Mouse (Mus musculus) forebrain, embryonic 16.5 days (tissue): ENCODE results near the gene Rtcb. TPM values are rescaled to one million over a fixed set of nuclear protein-coding genes. Genes with fewer than 3 reads are reported as not detected.

Experiments used
- ATAC-seq: fragments of 200-750 bp; cut with Nextera tagmentation; 2 replicates; pipeline ENCODE4 v1.8.0; 2017; ENCODE audit warnings: mild to moderate bottlenecking, moderate library complexity
- H3K27ac ChIP-seq: fragments of 300-500 bp; sonication (generic); 2 replicates; pipeline ENCODE4 v1.5.1; 2014; ENCODE audit warnings: low read length, control low read depth
- H3K27me3 ChIP-seq: fragments of 300-500 bp; sonication (generic); replicated peaks from 2 replicates; pipeline ENCODE4 v1.6.1; 2014; ENCODE audit warnings: low read length; ENCODE audit not compliant: control insufficient read depth, insufficient read depth
- H3K36me3 ChIP-seq: fragments of 300-500 bp; sonication (generic); 2 replicates; pipeline ENCODE4 v1.6.1; 2014; ENCODE audit not compliant: control insufficient read depth, insufficient read depth
- H3K4me1 ChIP-seq: fragments of 300-500 bp; sonication (generic); replicated peaks from 2 replicates; pipeline ENCODE4 v1.6.1; 2014; ENCODE audit warnings: low read length; ENCODE audit not compliant: control insufficient read depth, insufficient read depth
- H3K4me2 ChIP-seq: fragments of 300-500 bp; sonication (generic); 2 replicates; pipeline ENCODE4 v1.6.1; 2014; ENCODE audit warnings: mild to moderate bottlenecking, low read length, control low read depth
- H3K4me3 ChIP-seq: fragments of 300-500 bp; sonication (generic); replicated peaks from 2 replicates; pipeline ENCODE4 v1.5.1; 2014; ENCODE audit warnings: mild to moderate bottlenecking, low read length, control low read depth
- H3K9ac ChIP-seq: fragments of 300-500 bp; sonication (generic); replicated peaks from 2 replicates; pipeline ENCODE4 v1.6.1; 2014; ENCODE audit warnings: low read depth, low read length, control low read depth
- H3K9me3 ChIP-seq: fragments of 300-500 bp; sonication (generic); 2 replicates; pipeline ENCODE4 v1.6.1; 2016; ENCODE audit warnings: low read length; ENCODE audit not compliant: control insufficient read depth
- WGBS: fragments of 180-500 bp; shearing (Covaris S2); extraction: QIAGEN DNeasy Blood & Tissue Kit; methylation state at CpG from one replicate; pipeline ENCODE4 v1.1.7; 2014; 5-methylcytosine and 5-hydroxymethylcytosine counted together
- polyA plus RNA-seq: library from polyadenylated mRNA; unstranded; fragments of >200 nt; fragmentation: Nextera tagmentation; extraction: Ambion mirVana; gene quantifications from 2 replicates; pipeline ENCODE4 v1.2.1, GENCODE M21; 2015

The Rtcb gene
- polyA plus RNA-seq, 1 experiment from 2014 or later, result 201 TPM

DNA sequence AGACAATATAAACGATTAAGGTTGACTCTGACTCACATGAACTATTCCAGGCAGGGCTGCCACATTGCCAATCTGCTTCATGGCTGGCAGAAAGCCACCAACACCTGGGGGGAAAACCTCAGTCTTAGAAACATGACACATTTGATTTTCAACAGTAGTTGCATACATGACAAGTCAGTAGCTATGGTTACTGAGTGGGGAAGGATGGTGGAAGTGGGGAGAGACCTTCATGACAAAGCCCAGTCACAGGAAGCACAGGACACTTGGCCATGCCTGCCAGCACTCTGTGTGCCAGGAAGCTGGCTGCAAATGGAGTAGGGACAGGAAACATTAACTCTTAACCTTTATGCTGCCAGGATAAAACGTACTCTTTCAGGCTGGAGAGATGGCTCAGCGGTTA, 4.2 kb downstream of the Rtcb start:
- Histone ChIP-seq H3K4me1 (peaks cover 7% of the 10 kb centered on the region), H3K9ac (no peak overlapping the region), H3K9me3 (no peaks in the 10 kb centered on the region), H3K4me3 (no peak overlapping the region), H3K36me3 (peaks cover 22% of the 10 kb centered on the region), H3K4me2 (no peak overlapping the region), H3K27me3 (no peaks in the 10 kb centered on the region), H3K27ac (no peak overlapping the region)
- ATAC-seq, result no peak
- 83% methylated on average over 3 of the region's 3 CpGs for WGBS

DNA sequence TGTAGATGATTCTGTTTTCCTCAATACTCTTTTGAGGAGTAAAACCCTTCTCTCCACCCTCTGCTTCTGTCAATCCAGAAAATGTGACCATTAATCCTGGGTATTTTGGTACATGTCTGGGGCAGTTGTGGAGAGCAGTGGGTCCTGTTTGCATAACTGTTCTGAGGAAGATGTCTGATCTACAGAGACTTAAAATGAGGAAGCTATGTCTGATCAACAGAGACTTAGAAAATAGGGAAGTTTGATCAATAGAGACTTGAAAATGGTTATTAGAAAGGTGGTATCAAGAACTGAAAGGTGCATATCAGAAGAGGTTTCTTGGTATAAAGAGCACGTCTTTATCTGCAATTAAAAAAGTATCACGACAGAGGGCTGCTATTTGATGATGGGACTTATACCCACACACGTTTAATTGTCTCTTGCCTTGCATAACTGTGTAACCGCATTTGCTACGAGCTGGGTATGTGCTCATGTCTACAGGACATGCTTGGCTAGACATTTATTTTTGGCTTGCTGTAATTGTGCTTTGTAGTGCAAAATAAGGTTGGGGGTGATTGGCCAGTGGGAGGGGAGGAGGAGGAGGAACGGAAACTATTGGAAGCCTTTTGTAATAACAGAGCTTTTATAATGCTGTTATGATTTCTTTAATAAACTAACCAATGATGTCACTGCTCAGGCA, 5.7 kb downstream of the Rtcb start:
- no peak overlapping the region for H3K27ac ChIP-seq
- 85% methylated on average over 6 of the region's 6 CpGs for WGBS
- no peaks in the 10 kb centered on the region for H3K9me3 ChIP-seq
- H3K4me1 ChIP-seq, result peaks cover 7% of the 10 kb centered on the region
- H3K9ac ChIP-seq, result no peak overlapping the region
- H3K4me2 ChIP-seq, result no peak overlapping the region
- H3K36me3 ChIP-seq, result peaks cover 25% of the 10 kb centered on the region
- no peak for ATAC-seq
- H3K4me3 ChIP-seq, result no peak overlapping the region
- H3K27me3 ChIP-seq, result no peaks in the 10 kb centered on the region

DNA sequence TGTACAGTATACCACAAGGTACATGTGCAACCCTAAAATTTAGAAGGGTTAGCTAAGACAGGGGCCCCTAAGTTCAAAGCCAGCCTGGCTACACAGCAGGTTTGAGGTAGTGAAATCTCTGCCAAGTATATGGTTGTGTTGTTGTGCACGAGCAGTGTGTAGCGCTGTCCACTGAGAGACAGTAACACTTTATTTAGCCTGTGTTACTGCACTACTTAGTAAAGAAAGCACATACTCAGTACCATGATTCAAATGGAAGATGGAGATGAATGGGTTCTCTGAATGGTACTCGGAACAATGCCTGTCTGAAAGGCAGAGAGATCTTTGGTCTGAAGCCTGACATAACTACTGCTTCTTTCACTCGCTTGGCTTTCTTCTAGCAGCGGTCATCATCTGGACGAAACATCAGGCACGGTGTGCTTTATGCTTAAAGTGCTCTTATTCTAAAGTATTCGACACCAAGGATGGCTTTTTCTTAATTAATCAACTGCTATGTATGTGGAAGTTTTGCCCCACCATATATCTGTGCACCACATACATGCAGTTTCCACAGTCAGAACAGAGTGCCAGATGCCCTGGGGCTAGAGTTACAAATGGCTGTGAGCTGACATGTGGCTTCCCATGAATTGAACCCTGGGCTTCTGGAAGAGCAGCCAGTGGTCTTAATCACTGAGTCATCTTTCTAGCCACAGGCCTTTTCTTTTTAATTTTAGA, 9.0 kb downstream of the Rtcb start:
- H3K9ac ChIP-seq, result no peak overlapping the region
- no peaks in the 10 kb centered on the region for H3K27me3 ChIP-seq
- H3K4me3 ChIP-seq, result no peak overlapping the region
- no peaks in the 10 kb centered on the region for H3K4me1 ChIP-seq
- ATAC-seq, result no peak
- 69% methylated on average over 8 of the region's 8 CpGs for WGBS
- no peaks in the 10 kb centered on the region for H3K9me3 ChIP-seq
- H3K36me3 ChIP-seq, result peaks cover 41% of the 10 kb centered on the region
- no peak overlapping the region for H3K4me2 ChIP-seq
- H3K27ac ChIP-seq, result no peak overlapping the region

GRCm38 (mm10) chr10:85936280-85936965, 21.2 kb downstream of the Rtcb start:
- peaks cover 45% of the 10 kb centered on the region for H3K36me3 ChIP-seq
- H3K27ac ChIP-seq, result no peak overlapping the region
- no peak for ATAC-seq
- H3K4me2 ChIP-seq, result no peak overlapping the region
- H3K27me3 ChIP-seq, result no peaks in the 10 kb centered on the region
- no peak overlapping the region for H3K4me3 ChIP-seq
- no peaks in the 10 kb centered on the region for H3K9me3 ChIP-seq
- H3K4me1 ChIP-seq, result no peaks in the 10 kb centered on the region
- WGBS, result 92% methylated on average over 6 of the region's 6 CpGs
- no peak overlapping the region for H3K9ac ChIP-seq

DNA sequence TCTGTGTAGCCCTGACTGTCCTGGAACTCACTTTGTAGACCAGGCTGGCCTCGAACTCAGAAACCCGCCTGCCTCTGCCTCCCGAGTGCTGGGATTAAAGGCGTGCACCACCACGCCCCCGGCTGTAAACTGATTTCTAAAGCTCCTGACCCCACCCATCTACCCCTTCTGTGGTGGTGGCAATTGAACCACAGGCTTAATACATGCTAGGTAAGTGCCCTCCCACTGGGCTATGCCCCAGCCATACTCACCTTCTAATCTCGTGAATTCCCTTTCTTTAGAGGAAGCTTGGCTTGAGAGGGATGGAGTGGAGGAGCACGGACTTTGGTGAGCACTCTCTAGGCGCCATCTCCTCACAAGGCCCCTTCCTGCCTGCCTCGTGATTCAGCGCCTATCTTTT, 27.7 kb downstream of the Rtcb start:
- Histone ChIP-seq H3K4me2 (no peak overlapping the region), H3K27ac (no peak overlapping the region), H3K36me3 (no peaks in the 10 kb centered on the region), H3K9ac (no peak overlapping the region), H3K4me3 (no peak overlapping the region), H3K4me1 (peaks cover 17% of the 10 kb centered on the region), H3K27me3 (0 out of 2 replicates have a peak, but pooled peaks cover 3% of the 10 kb centered on the region), H3K9me3 (no peaks in the 10 kb centered on the region)
- ATAC-seq, result no peak
- WGBS, result 94% methylated on average over 11 of the region's 11 CpGs

DNA sequence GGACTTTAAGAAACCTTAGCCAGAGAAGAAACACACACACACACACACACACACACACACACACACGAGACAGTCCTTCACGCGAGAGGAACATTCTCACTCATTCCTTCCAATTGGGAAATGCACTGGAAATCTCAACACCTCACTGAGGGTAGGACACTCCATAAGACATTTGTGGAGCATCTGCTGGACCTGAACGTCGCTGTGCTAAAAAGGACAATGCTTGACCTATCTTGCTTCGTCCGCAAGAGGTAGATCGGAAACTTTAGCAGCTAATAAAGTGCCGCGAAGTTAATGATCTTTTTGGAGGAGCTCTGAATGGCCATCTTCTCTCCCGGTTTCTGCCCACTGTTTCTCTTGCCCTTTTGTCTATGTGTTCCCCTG, 28.4 kb downstream of the Rtcb start:
- WGBS, result 39% methylated on average over 11 of the region's 11 CpGs
- Histone ChIP-seq H3K9me3 (no peaks in the 10 kb centered on the region), H3K9ac (peak overlapping the region; percentile 57), H3K36me3 (no peaks in the 10 kb centered on the region), H3K4me3 (peak overlapping the region; percentile 46), H3K4me1 (peaks cover 17% of the 10 kb centered on the region), H3K27me3 (0 out of 2 replicates have a peak, but pooled peaks cover 3% of the 10 kb centered on the region), H3K4me2 (peak overlapping the region; percentile 80), H3K27ac (no peak overlapping the region)
- ATAC-seq, result no peak

DNA sequence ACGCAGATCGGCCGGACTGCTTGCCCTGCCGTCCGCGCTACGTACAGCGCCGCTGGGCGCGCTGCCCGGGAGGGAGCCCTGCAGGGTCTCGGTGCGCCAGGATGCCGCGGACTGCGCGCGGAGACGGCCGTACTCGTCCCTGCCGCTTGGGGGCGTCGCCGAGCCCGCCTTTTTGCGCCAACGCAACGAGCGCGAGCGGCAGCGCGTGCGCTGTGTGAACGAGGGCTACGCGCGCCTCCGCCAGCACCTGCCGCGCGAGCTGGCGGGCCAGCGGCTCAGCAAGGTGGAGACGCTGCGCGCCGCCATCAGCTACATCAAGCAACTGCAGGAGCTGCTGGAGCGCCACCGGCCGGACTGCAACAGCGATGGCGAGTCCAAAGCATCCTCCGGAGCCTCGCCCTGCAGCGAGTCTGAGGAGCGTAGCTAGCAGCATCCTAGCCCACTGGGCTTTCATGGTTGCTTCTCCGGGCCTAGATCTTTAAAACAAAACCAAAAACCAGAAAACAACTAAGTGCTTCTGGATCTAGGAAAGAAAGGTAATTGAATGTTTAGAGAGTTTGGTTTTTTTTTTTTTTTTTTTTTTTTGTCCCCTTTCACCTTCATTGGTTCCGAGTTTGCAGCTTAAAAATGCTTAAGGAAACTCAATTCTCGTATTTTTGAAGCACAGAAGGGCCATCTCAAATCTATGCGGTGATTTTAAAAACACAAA, 29.0 kb downstream of the Rtcb start:
- 1% methylated on average over 61 of the region's 63 CpGs for WGBS
- H3K9ac ChIP-seq, result peak overlapping the region; percentile 57
- ATAC-seq, result peak; percentile 94
- H3K27me3 ChIP-seq, result 0 out of 2 replicates have a peak, but pooled peaks cover 3% of the 10 kb centered on the region
- H3K4me2 ChIP-seq, result peak overlapping the region; percentile 80
- H3K4me1 ChIP-seq, result peaks cover 17% of the 10 kb centered on the region
- no peak overlapping the region for H3K27ac ChIP-seq
- no peaks in the 10 kb centered on the region for H3K9me3 ChIP-seq
- no peaks in the 10 kb centered on the region for H3K36me3 ChIP-seq
- H3K4me3 ChIP-seq, result peak overlapping the region; percentile 46

DNA sequence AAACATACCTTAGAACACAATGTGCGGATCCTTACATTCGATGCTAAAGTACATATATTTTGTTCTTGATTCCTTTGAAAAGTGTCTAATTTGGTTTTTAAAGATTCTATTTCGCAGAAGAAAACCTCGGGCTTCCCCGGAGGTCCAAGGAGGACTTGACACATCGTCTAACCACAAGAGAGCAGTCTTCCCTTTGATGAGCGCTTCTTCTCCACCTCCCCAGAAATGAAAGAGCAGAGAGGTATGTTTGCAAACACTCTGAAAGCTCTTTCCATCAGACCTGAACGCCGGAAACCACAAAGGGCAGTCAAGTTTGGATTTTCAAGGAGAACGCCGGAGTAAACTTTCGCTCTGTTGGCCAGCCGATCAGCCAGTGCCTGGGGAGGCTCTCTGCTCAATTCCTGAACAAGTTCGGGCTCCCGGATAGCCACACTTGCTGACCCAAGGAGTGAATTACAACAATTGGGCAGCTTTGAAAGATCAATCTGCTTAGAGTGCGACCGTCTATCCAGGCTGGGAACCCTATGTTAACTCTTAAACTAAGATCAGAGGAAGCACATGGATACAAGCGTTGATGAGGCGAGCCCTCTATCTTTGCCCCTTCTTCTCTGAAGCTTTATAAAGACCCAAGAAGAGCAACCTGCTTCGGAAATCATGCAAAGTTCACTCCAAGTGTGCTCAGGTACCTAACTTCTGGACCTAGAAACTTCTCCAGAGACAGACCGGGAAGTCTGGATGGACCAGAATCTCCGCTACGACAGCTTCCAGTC, 29.8 kb downstream of the Rtcb start, which contains the start of gene Ascl4:
Gene Ascl4 (plus strand): TSS at position 6 of the 770 bp plus-strand sequence.
- Histone ChIP-seq H3K9me3 (no peaks in the 10 kb centered on the region), H3K4me1 (peaks cover 17% of the 10 kb centered on the region), H3K27me3 (0 out of 2 replicates have a peak, but pooled peaks cover 3% of the 10 kb centered on the region), H3K4me3 (peak within 1 kb of the TSS; percentile 46), H3K4me2 (peak within 1 kb of the TSS; percentile 80), H3K27ac (no peak within 1 kb of the TSS), H3K36me3 (no peaks in the 10 kb centered on the region), H3K9ac (peak within 1 kb of the TSS; percentile 57)
- under 1% methylated on average over 23 of the region's 23 CpGs for WGBS
- peak; percentile 8; the same call in 1 of the 2 replicates for ATAC-seq
